Mouse (Mus musculus) frontal cortex, postnatal 10 days (tissue): ENCODE data around the gene Itsn1.
A peak's percentile ranks its signal among the peaks of the same experiment; 100 is the strongest.

Experiments
- DNase-seq, 2 experiments: peaks; one replicate each; pipeline ENCODE4 v3.0.0; 2022; ENCODE audit warnings: low spot score in 2 of 2, mixed read lengths in 1 of 2

Gene Itsn1

DNA sequence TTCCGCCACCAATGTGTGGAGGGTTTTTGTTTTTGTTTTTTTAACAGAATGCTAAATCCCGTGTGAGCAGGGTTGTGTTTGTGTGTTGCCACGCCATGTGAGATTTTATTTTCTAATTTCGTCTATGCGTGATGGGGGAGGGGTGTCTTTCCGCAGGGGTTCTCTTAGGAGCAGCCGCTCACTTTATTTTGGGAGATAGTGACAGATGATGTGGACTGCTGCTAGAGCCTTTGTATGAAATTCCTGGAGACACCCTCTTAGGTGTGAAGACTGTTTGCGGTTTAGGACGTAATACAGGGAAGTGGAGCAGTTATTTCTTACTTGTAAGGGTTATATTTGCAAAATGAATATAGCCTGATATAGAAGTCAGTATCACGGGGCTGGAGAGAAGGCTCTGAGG lies 176.9 kb downstream of the Itsn1 start:
- DNase-seq = no peak

DNA sequence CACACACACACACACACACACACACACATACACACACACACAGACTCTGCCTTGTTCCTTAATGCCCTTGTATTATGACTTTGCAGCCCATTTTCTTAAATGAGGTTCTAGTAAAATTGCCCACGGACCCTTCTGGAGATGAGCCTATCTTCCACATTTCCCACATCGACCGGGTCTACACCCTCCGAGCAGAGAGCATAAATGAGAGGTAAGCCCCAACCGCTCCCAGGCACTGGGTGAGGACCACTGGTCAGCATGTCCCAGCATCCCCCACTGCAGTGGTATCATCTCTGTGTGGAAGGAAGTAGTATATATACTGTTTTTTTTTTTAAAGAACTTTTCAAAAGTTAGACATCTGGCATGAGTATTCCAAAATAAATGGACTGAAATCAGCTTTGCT lies 177.6 kb downstream of the Itsn1 start:
- no peak for DNase-seq

DNA sequence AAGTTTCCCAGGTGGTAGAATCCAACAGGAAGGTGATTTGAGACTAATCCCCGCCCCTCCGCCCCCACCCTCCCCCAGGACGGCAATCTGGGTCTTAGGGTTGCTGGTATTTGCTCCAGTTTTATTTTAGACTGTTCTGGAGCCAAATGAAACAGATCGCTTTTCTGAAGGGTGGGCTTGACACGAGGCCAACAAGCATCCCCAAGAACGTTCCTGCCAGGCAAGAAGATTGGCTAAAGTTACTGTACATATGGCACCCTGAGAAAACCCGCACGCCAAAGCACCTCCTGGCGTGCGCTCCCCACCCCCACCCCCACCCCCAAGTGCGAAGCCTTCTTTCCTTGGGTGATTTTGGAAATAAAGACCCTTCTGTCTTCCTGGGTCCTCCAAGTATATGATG lies 178.1 kb downstream of the Itsn1 start:
- no peak for DNase-seq

DNA sequence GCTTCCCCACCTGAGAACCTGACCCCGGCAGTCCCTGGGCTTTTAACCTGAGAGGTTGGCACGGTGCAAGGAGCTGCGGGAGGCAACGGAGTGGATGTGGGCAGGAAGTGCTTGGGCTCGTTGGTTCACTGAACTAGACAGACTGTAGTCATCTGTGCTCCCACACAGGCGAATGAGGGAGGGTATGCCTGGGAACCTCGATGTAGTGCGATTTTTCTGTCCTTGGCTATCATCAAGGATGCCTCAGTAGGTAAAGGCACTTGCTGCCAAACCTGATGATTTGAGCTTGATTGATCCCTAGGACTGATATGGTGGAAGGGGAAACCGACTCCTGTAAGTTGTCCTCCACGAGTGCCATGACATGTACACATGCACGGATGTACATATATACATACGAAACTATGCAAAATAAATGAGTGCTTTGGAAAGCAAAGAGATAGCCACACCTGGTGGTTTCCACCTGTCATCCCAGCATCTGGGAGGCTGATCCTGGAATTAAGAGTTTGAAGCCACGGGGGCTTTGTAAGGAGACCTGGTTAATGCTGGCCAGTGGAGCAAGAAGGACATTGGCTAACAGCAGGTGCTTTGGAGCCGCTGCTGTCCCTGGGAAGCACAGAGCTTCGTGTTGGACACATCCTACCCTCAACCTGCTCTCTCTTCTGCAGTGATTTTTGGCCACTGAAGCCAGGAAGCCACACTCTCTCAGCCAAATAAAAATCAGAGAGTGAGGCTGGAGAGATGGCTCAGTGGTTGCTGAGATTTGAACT lies 180.7 kb downstream of the Itsn1 start:
- DNase-seq = no peak

DNA sequence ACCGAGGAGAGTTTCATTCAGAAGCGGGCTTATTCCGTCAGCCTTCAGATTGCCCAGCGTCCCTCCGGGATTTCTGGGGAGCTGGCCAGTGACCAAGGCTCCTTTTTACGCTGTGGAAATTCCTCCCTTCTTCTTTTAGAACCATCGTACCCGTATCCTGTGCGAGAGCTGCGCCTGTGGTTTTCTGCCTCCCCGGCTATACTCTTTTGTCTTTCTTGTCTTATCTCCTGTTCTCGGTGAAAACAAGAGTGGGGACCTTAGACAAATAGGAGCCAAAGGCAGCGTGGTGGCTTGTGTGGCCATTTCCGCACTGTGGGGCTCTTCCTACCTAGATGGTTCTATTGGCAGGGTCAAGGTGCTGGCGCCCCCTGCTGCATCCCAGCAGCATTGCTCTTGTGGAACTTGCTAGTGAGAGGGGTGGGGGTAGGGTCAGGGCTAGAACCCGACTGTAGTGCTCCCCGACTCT lies 188.6 kb downstream of the Itsn1 start:
- DNase-seq = peak; percentile 72 to 82

DNA sequence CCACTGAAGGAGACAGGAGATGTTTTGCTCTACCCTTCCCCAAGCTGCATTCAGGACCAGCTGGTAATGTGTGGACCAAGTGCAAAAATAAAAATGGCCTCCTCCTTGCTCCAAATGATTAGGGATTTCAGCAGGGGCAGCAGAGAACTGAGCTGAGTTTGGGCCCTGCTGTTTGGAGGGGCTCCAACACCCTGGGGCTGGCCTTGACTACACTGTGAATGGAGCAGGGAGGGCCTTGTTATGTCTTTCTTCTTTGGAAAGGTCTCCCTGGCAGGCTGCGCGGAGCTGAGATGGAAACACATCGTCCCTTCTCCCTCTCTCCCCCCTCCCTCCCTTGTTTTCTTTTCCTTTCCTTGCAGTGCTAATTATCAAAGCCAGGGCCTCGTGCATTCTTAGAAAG lies 189.4 kb downstream of the Itsn1 start:
- no peak for DNase-seq

DNA sequence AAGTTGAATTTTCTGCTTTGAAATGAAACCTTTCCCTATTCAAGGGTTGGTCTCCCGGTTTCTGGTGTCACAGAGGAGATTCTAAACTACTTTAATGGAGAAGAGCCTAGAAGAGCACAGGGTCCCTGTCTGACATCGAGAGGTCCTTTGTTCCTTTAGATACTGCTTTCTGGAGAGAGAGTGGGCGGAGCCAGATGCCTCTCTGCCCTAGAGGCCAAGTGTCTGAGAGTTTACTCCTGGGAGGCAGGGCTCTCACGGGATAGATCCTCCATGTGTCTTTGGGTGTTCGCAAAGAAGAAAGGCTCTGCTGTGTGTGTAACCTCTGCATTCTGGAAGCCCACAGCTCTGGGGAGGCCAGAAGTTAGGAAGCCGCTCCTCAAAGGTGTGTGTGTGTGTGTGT lies 190.0 kb downstream of the Itsn1 start:
- DNase-seq = no peak

DNA sequence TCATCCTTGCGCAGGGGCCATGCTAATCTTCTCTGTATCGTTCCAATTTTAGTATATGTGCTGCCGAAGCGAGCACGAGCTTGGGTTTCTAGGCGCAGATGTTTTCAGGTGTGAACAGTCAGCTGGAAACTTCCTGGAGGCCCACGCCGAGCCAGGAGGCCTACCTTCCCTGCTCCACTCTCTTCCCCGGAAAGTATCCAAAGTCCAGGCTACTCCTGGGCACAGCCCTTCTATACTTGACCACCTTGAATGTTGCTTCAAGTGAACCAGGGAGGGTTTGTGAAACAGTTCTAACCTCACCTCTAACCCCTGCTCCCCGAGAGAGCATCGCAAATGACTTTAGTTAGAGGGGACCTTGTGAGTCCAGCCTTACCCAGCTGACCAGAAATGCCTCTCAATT lies 192.3 kb downstream of the Itsn1 start:
- DNase-seq = no peak

DNA sequence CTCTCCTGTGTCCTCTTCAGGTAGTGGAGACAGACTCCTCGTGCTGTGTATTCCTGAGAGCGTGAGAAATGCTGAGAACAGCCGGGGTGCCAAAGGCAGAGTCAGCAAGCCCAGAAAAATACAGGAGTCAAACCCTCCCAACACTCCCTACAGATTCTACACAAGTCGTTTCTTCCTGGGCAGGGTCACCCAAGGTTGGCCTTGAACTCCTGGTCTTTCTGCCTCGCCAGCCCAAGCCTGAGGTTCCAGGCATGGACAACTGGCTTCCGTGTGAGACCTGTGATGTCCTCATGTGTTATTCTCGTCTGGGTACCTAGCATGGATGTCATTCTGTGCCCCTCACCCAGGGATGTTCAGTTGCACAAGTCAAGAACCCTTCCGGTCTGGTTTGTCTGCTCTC lies 193.9 kb downstream of the Itsn1 start:
- no peak for DNase-seq

DNA sequence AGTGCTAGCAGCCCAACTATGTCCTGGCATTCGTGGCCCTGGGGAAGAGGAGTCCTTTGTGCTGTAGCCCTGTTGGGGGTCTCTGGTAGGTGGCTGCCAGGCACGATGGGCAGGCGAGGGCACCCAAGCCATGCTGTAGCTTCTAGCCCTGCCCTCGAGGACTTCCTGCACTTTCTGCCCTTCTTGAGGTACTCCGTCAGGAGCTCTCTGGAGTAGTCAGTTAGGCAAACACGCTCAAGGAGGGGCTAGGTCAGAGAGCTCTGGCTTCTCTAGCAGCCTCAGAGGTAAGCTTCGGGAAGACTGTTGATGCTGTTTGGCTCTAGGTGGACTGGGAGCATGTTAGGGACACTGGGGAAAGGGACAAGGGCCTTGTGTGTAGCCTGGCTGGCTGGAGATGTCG lies 195.3 kb downstream of the Itsn1 start:
- no peak for DNase-seq

DNA sequence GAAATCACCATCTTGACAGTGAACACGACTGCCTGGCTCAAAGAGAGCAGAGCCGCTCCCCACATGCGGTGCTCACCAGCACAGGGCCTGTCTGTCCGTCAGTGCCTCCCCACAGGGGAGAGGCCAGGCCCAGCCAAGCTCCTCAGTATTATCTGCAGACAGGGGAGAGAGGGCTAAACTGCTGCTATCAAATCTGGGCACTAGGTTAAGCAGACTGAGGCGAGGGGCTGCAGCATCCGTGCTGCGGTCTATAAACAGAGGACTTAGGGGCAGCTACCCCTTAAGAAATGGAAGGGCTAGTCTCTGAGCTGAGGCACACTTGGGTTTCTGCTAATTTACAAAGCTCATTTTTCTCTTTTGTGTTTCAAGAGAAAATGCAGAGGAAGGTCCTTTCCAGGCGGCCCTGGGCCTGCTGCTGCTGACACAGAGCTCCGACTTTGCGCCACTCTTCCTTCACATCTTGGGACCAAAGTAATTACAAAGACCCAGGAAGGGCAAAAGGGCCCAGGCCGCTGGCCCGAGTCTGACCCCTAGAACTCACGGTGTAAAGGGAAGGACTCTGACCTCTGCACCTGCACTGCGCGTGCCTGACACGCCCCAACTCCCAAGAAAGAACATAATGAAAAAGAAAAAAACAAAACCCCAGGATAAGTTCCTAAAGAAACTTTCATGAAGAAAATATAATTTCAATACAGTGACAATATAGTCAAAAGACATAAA lies 199.0 kb downstream of the Itsn1 start:
- peak in 1 of 2 experiments; percentile 6 for DNase-seq

DNA sequence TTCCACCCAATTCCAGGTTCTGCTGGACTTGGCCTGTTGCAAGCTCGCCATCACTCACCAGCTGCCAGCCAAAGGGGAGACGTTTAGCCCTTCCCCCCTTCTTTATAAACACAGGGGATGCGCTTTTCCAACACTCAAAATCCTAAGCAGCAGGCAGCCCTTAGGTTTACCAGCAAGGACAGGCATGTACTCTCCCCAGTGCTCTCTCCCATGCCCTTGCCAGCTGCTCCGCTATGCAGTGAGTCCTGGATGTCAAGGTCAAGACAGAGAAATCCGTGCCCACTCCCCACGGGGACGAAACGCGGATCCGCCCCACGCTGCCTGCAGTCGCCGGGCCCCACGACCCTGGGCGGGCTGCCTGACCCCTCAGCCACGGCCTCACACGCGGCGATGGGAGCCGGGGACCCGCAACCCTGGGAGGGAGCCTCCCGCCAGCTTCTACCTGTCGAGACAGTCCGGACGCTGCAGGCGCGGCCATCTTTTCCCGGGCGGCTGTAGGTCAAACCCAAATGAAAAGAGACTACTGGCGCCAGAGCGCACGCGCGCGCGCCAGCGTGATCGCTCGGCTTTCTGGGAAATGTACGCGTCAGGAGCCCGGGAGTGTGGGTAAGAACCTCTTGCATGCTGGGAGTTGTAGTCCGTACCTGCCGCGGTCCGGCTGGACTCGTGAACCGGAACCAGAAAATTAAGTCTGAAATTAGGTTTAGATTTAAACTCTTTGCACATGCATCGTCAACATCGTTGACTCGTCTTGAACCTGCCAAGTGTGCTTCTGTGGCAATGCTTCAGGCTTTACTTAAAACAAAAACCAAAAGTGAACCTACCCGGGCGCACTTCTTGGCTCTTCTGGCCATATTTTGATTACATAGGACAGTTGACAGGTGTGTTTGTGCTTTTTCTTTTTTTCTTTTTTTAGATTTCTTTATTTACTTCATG lies 202.3 kb downstream of the Itsn1 start:
- DNase-seq = peak; percentile 90 to 91

DNA sequence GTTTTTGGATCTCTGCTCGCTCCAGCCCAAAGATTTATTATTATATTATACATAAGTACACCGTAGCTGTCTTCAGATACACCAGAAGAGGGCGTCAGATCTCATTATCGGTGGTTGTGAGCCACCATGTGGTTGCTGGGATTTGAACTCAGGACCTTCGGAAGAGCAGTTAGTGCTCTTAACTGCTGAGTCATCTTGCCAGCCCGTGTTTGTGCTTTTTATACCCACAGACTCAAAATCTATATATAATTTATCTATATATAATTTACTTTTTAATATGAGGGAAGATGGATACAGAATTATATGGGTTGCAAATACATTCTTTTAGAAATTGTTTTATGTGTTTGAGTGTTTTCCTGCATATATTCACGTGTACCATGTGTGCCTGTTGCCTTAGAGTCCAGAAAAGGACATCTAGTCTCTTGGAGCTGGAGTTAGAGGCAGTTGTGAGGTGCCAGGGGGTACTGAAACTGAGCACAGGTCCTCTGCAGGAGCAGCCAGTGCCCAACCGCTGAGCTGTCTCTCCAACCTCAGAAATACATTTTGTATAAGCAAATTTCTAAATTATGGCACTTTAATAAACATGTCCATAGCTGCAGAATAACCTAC lies 203.1 kb downstream of the Itsn1 start:
- no peak for DNase-seq

DNA sequence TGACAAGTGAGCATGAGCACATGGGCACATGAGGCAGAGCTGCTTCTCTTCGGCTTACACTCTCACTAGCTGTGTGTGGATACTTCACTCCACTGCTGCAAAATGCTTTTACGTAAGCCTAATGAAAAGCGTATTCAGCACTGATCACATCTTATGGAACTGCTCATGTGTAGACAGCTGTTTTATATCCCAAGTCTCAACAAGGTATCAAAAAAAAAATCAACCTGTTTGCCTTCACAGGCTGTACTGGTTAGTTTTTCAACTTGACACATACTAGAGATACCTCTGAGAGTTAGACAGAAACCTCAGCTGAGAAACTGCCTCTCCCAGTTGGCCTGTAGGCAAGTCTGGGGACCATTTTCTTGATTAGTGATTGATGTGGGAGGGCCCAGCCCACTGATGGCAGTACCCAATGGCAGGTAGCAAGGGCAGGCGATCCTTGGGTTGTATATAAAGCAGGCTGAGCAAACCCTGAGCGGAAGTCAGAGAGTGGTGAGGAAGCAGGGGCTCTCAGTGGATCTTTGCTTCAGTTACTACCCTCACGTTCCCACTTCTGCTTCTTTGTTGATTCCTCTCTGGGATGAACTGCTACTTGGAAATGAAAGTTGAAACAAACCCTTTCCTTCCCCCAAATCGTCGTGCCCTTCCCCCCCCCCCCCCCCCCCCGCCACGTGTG lies 203.9 kb downstream of the Itsn1 start:
- DNase-seq = no peak

DNA sequence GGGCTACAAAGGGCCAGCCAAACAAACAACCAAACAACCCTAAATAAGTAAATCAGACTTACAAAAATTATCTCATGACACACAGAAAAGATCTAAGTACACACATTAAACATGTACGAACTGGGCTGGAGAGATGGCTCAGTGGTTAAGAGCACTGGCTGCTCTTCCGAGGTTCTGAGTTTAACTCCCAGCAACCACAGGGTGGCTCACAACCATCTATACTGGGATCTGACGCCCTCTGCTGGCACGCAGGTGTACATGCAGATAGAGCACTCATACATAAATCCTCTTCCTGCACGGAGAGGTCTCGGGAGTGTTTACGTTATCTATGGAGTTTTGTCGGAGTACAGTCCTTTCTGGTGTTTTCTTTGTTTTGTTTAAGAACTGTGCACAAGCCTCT lies 206.0 kb downstream of the Itsn1 start:
- no peak for DNase-seq

DNA sequence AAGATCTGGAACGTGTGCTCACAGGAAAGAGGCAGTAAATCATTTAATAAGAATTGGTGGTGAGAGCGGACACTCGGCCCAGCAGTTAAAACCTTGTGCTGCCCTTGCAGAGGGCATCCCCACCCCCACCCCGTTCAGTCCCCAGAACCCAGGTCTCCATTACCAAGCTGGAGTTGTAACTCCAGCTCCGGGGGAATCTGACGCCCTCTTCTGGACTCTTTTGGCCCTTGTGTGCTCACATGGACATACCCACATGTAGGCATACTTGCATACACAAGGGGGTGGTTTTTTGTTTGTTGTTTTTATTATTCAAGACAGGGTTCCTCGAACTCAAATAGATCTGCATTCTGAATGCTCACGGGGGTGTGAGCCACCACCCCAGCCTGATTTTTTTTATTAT lies 206.6 kb downstream of the Itsn1 start:
- DNase-seq = no peak

DNA sequence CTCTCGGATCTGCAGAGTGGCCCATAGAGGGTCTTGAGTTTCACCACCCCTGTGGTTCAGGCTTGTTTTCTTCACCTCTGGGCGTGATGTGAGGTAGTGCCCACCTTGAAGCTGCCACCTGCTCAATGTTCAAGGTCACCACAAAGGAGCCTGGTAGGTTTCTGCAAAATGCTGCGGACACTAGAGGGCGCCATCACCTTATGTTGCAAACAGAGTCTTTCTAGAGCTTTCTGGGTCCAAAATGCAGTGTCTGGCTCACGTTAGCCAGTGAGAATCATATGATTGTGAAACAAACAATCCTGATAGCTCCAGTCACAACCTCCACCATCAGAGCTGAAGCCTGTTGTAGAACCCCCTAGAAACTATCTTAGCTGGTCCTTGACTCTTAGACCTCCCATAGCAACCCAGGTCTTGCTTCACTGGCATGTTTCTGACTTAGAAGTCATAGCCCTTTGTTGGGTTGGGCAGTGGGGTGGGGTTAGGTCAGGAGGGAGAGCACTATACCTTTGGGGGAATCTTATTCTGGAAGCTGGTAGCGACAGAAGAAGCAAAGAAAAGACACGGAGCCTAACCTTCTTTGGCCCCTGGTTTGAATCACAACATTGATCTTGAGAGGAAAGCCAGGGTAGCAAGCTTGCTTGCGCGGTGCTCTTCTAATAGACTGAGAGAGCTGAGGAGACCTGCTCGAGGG lies 207.4 kb downstream of the Itsn1 start:
- DNase-seq = peak in 1 of 2 experiments; percentile 76

DNA sequence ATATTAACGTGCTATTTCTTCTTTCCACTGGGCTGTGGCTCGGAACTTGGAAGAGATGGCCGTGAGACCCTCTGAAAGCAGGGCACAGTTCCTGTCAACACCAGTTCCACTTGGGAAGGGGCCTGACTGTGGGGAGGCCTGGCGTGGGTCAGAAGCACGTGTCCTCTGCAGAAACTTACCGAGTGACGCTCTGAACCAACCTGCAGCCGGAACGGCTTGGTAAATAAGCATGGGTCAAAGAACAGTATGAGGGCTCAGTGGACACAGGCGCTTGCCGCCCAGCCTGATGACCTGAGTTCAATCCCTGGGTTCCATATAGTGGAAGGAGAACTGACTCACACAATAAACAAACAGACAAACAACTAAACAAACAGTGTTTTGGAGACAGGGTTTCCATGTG lies 208.2 kb downstream of the Itsn1 start:
- no peak for DNase-seq

DNA sequence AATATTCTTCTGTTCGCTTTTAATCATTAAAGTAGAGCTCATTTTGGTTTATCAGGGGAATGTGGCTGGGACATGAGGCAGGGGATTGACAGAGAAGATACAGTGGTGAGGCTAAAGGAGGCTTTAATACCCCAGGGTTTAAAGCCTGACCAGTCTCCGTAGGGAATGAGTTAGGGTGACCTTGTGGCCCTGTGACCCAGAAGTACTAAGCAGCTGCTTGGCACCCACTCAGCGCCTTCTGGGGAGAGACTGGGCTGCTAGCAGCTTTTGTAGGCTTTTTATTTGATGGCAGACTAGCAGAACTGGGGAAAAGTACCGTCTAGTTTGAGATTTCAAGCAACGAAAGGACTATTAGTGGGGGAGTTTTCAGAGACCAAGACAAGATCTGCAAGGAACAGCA lies 209.1 kb downstream of the Itsn1 start:
- DNase-seq = no peak

DNA sequence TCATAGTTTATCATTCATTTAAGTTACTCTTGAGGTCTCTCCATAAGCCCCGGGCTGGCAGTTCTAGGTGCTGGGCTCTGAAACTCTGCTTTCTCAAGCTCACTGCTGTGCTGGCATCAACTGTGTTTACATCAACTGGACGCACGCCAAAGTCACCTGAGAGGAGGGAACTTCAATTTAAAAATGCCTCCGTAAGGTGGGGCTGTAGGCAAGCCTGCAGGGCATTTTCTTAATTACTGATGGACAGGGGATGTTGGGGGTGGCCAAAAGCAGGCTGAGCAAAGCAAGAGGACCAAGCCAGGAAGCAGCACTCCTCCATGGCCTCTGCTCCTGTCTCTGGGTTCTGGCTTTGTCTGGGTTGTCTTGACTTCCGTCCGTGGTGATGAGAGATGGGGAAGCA lies 211.6 kb downstream of the Itsn1 start:
- no peak for DNase-seq

DNA sequence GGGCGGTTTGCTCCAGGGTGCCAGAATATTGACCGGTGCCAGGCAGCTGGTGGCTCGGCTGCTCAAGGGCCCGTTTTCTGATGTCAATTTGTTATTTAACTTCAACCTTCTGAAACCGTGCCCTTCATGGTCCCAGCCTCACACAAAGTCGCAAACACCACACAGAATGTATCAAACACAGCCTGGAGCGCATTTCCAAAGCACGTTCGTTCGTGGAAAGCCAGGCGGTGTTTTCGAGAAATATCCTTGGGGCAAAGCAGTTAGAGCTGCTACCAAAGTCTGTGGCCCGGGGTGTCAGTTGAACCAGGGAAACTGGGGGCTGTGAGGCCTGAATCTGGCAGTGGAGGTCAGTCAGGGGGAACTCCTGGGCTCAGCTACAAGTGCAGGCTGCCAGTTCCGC lies 213.1 kb downstream of the Itsn1 start:
- no peak for DNase-seq
